Mouse (Mus musculus) cerebellum, adult (tissue): Measurements from ENCODE around the gene Pced1a.

Experiments
- ATAC-seq: cut with Nextera tagmentation; 2 replicates; pipeline ENCODE4 v1.9.2; 2017; ENCODE audit warnings: mild to moderate bottlenecking, moderate library complexity, mixed read lengths; ENCODE audit not compliant: insufficient number of reproducible peaks, low FRiP score, low TSS enrichment

Gene Pced1a

GRCm38 (mm10) chr2:130424126-130424853 lies at the start of gene Pced1a, which contains the start of gene Vps16:
Gene Pced1a, minus strand, starts transcription at chr2:130424701.
Gene Vps16, plus strand, starts transcription at chr2:130424339.
- ATAC-seq: peak; percentile 90

GRCm38 (mm10) chr2:130472908-130473510 lies 48.5 kb upstream of the Pced1a start:
- ATAC-seq: no peak

GRCm38 (mm10) chr2:130469935-130470334 lies 45.4 kb upstream of the Pced1a start:
- ATAC-seq: no peak

- no peak for ATAC-seq
Measured at GRCm38 (mm10) chr2:130469366-130469765, 44.9 kb upstream of the Pced1a start.

- ATAC-seq: no peak
Measured at GRCm38 (mm10) chr2:130466438-130466837, 41.9 kb upstream of the Pced1a start.

GRCm38 (mm10) chr2:130461287-130462071 lies 37.0 kb upstream of the Pced1a start:
- ATAC-seq: no peak

- no peak for ATAC-seq
Measured at GRCm38 (mm10) chr2:130459576-130459975, 35.1 kb upstream of the Pced1a start.

- ATAC-seq: no peak
Measured at GRCm38 (mm10) chr2:130457871-130458270, 33.4 kb upstream of the Pced1a start.

- peak; percentile 53; the same call in 1 of the 2 replicates for ATAC-seq
Measured at GRCm38 (mm10) chr2:130454748-130455370, 30.4 kb upstream of the Pced1a start.

- no peak for ATAC-seq
Measured at GRCm38 (mm10) chr2:130453421-130453820, 28.9 kb upstream of the Pced1a start.

- ATAC-seq: no peak
Measured at GRCm38 (mm10) chr2:130452266-130452665, 27.8 kb upstream of the Pced1a start.

GRCm38 (mm10) chr2:130451727-130452090 lies 27.2 kb upstream of the Pced1a start:
- ATAC-seq: no peak

- no peak for ATAC-seq
Measured at GRCm38 (mm10) chr2:130451086-130451726, 26.7 kb upstream of the Pced1a start.

GRCm38 (mm10) chr2:130450434-130450796 lies 25.9 kb upstream of the Pced1a start:
- ATAC-seq: peak; percentile 80

GRCm38 (mm10) chr2:130449794-130450433 lies 25.4 kb upstream of the Pced1a start, which contains the start of gene Ptpra:
Gene Ptpra, plus strand, starts transcription at chr2:130450278.
- ATAC-seq: peak; percentile 95

GRCm38 (mm10) chr2:130449021-130449793 lies 24.7 kb upstream of the Pced1a start:
- ATAC-seq: no peak

GRCm38 (mm10) chr2:130448449-130448848 lies 23.9 kb upstream of the Pced1a start:
- no peak for ATAC-seq

- ATAC-seq: no peak
Measured at GRCm38 (mm10) chr2:130442162-130442561, 17.7 kb upstream of the Pced1a start.
